Mouse (Mus musculus) cerebellum, adult 2 months (tissue): ENCODE results near the gene Wnt10a. TPM values are rescaled to one million over a fixed set of nuclear protein-coding genes. Genes with fewer than 3 reads are reported as not detected.

ENCODE experiments used
- DNase-seq, 2 experiments: peaks; one replicate each; pipeline ENCODE4 v3.0.0; 2021
- H3K27ac ChIP-seq: fragments of 200-500 bp; 2 replicates; pipeline ENCODE4 v1.5.1; 2012; ENCODE audit warnings: low read length, control low read depth, inconsistent platforms; ENCODE audit not compliant: insufficient read depth
- H3K27me3 ChIP-seq: fragments of 200-500 bp; 2 replicates; pipeline ENCODE4 v1.6.1; 2012; ENCODE audit warnings: inconsistent platforms, mild to moderate bottlenecking, low read length, moderate library complexity; ENCODE audit not compliant: control insufficient read depth, insufficient read depth
- H3K4me1 ChIP-seq: fragments of 200-500 bp; 2 replicates; pipeline ENCODE4 v1.6.1; 2011; ENCODE audit warnings: low read length; ENCODE audit not compliant: control insufficient read depth, insufficient read depth
- H3K4me3 ChIP-seq: fragments of 200-500 bp; replicated peaks from 2 replicates; pipeline ENCODE3; 2011; ENCODE audit warnings: mild to moderate bottlenecking, low read depth, low read length, control low read depth; ENCODE audit not compliant: insufficient read depth
- CTCF ChIP-seq: fragments of 200-500 bp; IDR thresholded peaks from 2 replicates; pipeline ENCODE4 v1.5.1; 2011; ENCODE audit warnings: low read depth, mild to moderate bottlenecking, control low read depth, low read length, moderate library complexity, borderline replicate concordance; ENCODE audit not compliant: insufficient read depth
- POLR2A ChIP-seq: fragments of 200-500 bp; IDR thresholded peaks from 2 replicates; pipeline ENCODE4 v1.6.1; 2011; ENCODE audit warnings: low read length, control low read depth, borderline replicate concordance; ENCODE audit not compliant: insufficient read depth
- WGBS: fragments of 180-500 bp; shearing (Covaris S2); methylation state at CpG from one replicate; pipeline ENCODE4 v1.1.7; 2018; 5-methylcytosine and 5-hydroxymethylcytosine counted together
- polyA plus RNA-seq: library from polyadenylated mRNA; depleted of rRNA; stranded (reverse); fragments of >200 nt; gene quantifications from 2 replicates; pipeline ENCODE4 v1.2.3, GENCODE M21; 2012

Wnt10a gene
- polyA plus RNA-seq, 1 experiment, result 0.36 TPM

DNA sequence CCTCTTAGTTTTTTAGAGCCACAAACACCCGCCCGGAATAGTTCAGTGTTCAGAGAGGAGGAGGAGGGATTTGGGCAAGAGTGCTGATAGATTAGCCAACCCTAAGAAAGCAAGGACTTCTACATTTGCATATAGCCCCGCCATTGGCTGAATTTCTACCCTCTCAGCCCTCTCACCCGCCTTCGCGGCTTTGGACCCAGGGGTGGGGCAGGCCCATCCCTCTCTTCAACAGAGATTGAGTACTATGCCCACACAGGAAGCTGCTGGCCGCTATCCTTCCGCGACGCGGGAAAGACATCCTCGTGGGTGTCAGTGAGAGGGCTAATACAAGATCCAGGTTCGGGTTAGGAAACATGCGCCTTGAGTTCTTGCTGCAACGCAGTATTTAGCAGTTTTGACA lies 18.2 kb upstream of the Wnt10a start:
- H3K27ac ChIP-seq, result no peak overlapping the region
- peaks cover 3% of the 10 kb centered on the region; the same call in 1 of the 2 replicates for H3K27me3 ChIP-seq
- TF ChIP-seq POLR2A (no peak), CTCF (no peak)
- peak; percentile 62 to 75 for DNase-seq
- WGBS, result 3% methylated on average over 15 of the region's 15 CpGs
- H3K4me1 ChIP-seq, result peaks cover 5% of the 10 kb centered on the region
- no peak overlapping the region for H3K4me3 ChIP-seq

DNA sequence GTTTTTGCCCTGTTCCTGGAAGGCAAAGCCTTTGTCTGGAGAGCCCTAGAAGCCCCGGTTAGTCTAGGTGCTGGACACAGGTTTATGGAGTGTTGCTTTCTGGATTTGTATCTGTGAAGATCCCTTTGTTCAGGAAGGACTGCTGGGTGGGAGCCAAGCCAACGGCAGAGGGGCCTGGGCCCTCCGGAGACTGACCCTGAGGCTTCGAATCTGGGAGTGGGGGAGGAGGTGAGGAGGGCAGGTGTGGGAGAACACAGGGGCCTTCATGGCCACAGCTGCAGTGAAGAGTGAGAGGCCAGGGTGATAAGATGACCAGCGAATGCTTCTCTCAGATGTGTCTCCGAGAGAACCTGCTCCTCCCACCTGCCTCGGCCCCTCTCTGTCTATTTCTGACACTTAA lies 17.3 kb upstream of the Wnt10a start:
- Histone ChIP-seq H3K4me1 (peaks cover 5% of the 10 kb centered on the region), H3K4me3 (no peak overlapping the region), H3K27me3 (peaks cover 3% of the 10 kb centered on the region; the same call in 1 of the 2 replicates), H3K27ac (no peak overlapping the region)
- 30% methylated on average over 7 of the region's 7 CpGs for WGBS
- DNase-seq, result no peak
- TF ChIP-seq POLR2A, result no peak
- TF ChIP-seq CTCF, result no peak

DNA sequence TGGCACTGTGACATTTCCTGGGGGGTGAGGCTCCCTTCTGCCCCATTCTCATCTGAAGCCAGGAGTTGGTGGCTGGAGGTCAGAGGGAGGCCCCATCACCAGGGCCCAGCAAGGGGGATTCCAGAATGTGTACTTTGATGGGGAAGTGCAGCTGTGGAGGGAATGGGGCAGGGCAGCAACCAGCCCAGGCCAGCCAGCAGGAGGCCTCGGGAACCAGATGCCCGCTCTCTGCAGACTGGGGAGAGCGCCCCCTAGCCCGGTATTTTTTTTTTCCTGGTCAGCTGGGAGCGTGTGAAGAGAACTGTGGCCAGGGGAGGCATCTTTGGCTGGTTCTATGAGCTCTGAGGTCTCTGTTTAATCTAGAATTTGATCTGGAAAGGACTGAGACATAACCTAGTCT lies 15.5 kb upstream of the Wnt10a start:
- 29% methylated on average over 5 of the region's 5 CpGs for WGBS
- peak in 1 of 2 experiments; percentile 30 for DNase-seq
- H3K27ac ChIP-seq, result no peak overlapping the region
- TF ChIP-seq POLR2A, result no peak
- H3K4me1 ChIP-seq, result peaks cover 5% of the 10 kb centered on the region
- H3K4me3 ChIP-seq, result no peak overlapping the region
- peaks cover 3% of the 10 kb centered on the region; the same call in 1 of the 2 replicates for H3K27me3 ChIP-seq

DNA sequence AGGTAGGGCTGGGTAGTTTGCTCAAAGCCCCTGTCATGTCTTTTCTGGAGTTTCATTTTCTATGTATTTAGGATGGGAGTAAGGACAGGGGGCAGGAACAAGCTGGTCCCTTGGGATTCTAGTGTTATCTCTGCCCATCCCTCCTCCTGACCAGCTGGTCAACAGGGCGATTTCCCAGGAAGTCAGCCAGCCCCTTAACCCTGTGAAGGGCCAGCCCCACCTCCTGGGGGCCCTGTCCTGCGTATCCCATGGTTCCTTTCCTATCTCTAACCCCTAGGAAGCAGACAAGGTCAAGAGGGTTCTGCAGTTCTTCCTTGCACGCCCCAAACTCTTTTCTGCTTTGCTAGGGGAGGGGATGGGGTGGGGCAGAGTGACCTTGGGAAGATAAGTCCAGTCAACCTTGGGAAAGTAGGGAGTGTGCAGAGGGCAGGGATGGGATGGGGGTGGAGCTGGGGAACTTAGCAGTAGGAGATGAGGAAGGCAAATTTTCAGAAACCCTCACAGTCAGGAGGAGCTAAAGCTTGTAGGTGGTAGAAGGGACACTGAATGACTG lies 12.3 kb upstream of the Wnt10a start:
- Histone ChIP-seq H3K27me3 (peaks cover under 1% of the 10 kb centered on the region; the same call in 1 of the 2 replicates), H3K4me3 (no peak overlapping the region), H3K4me1 (no peaks in the 10 kb centered on the region), H3K27ac (no peak overlapping the region)
- DNase-seq, result no peak
- TF ChIP-seq POLR2A (no peak), CTCF (no peak)
- WGBS, result 52% methylated on average over 3 of the region's 3 CpGs

DNA sequence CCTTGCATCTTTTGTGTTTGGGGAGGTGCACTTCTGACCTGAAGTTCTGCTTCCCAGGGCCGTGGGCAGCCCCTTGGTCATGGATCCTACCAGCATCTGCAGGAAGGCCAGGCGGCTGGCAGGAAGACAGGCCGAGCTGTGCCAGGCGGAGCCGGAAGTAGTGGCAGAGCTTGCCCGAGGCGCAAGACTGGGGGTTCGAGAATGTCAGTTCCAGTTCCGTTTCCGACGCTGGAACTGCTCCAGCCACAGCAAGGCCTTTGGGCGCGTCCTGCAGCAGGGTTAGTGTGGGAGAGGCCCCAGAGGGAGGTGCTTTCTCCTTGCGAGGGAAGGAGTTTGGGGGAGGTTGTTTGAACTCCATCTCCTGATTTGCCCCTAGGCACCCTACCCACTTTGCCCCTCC lies 9.3 kb upstream of the Wnt10a start:
- WGBS, result 24% methylated on average over 14 of the region's 14 CpGs
- H3K4me1 ChIP-seq, result no peaks in the 10 kb centered on the region
- TF ChIP-seq POLR2A (no peak), CTCF (no peak)
- no peak overlapping the region for H3K27ac ChIP-seq
- peaks cover 1% of the 10 kb centered on the region; the same call in 1 of the 2 replicates for H3K27me3 ChIP-seq
- no peak overlapping the region for H3K4me3 ChIP-seq
- no peak for DNase-seq

GRCm38 (mm10) chr1:74783554-74783953 lies 7.8 kb upstream of the Wnt10a start:
- no peak for TF ChIP-seq POLR2A
- no peak for TF ChIP-seq CTCF
- WGBS, result 8% methylated on average over 13 of the region's 13 CpGs
- Histone ChIP-seq H3K27me3 (peaks cover 1% of the 10 kb centered on the region; the same call in 1 of the 2 replicates), H3K4me1 (no peaks in the 10 kb centered on the region), H3K4me3 (no peak overlapping the region), H3K27ac (no peak overlapping the region)
- DNase-seq, result no peak

DNA sequence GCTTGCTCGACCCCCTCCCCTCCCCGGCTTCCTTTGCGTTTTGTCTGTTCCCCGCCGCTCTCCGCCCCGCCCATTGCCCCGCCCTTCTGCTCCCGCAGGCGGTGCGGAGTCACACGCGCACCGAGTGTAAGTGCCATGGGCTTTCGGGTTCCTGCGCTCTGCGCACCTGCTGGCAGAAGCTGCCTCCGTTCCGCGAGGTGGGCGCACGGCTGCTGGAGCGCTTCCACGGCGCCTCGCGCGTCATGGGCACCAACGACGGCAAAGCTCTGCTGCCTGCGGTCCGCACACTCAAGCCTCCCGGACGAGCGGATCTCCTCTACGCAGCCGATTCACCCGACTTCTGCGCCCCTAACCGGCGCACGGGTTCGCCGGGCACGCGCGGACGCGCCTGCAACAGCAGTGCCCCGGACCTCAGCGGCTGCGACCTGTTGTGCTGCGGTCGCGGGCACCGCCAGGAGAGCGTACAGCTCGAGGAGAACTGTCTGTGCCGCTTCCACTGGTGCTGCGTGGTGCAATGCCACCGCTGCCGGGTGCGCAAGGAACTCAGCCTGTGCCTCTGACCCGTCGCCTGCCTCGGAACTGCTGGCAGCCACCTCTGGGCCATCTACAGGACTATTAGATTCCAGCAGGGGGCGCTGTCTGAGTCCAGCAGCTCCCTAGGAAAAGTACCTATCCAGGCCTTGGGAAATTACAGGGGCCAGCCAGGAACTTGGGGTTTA lies 7.1 kb upstream of the Wnt10a start:
- Histone ChIP-seq H3K27ac (no peak overlapping the region), H3K4me1 (no peaks in the 10 kb centered on the region), H3K27me3 (peaks cover 1% of the 10 kb centered on the region; the same call in 1 of the 2 replicates), H3K4me3 (peak overlapping the region; percentile 11)
- TF ChIP-seq POLR2A, result no peak
- TF ChIP-seq CTCF, result peak; percentile 43; the same call in 1 of the 2 replicates
- DNase-seq, result peak in 1 of 2 experiments; percentile 50
- WGBS, result under 1% methylated on average over 67 of the region's 67 CpGs

- DNase-seq, result peak; percentile 72 to 81
- peaks cover 1% of the 10 kb centered on the region; the same call in 1 of the 2 replicates for H3K27me3 ChIP-seq
- no peaks in the 10 kb centered on the region; the same call in 1 of the 2 replicates for H3K4me1 ChIP-seq
- TF ChIP-seq CTCF (peak; percentile 72), POLR2A (no peak)
- WGBS, result 10% methylated on average over 7 of the region's 7 CpGs
- H3K27ac ChIP-seq, result no peak overlapping the region
- H3K4me3 ChIP-seq, result no peak overlapping the region
Measured at GRCm38 (mm10) chr1:74787846-74788245, 3.5 kb upstream of the Wnt10a start.
